Mouse (Mus musculus) forebrain, embryonic 10.5 days (tissue): ENCODE results near the gene Kcnq5. TPM values are rescaled to one million over a fixed set of nuclear protein-coding genes. Genes with fewer than 3 reads are reported as not detected.
"Not testable (repeated sequence)": the region's sequence is repeated elsewhere in the genome, so short reads cannot be mapped to it uniquely, and the experiment has no call there.

ENCODE experiments used
- DNase-seq: peaks from one replicate; pipeline ENCODE4 v3.0.0-alpha.2; 2017; ENCODE audit warnings: low spot score; ENCODE audit errors: extremely low spot score
- H3K27ac ChIP-seq: fragments of 300-500 bp; sonication (generic); 2 replicates; pipeline ENCODE4 v1.5.1; 2016; ENCODE audit warnings: mild to moderate bottlenecking
- H3K27me3 ChIP-seq: fragments of 300-500 bp; sonication (generic); 2 replicates; pipeline ENCODE4 v1.6.1; 2016; ENCODE audit warnings: mild to moderate bottlenecking; ENCODE audit not compliant: poor library complexity, severe bottlenecking
- H3K36me3 ChIP-seq: fragments of 300-500 bp; sonication (generic); replicated peaks from 2 replicates; pipeline ENCODE4 v1.6.1; 2016; ENCODE audit warnings: mild to moderate bottlenecking, moderate library complexity
- H3K4me1 ChIP-seq: fragments of 300-500 bp; sonication (generic); 2 replicates; pipeline ENCODE4 v1.6.1; 2016
- H3K4me3 ChIP-seq: fragments of 300-500 bp; sonication (generic); 2 replicates; pipeline ENCODE4 v1.5.1; 2016; ENCODE audit warnings: mild to moderate bottlenecking, moderate library complexity
- H3K9me3 ChIP-seq: fragments of 300-500 bp; sonication (generic); 2 replicates; pipeline ENCODE4 v1.6.1; 2016; ENCODE audit warnings: mild to moderate bottlenecking, moderate library complexity
- WGBS: fragments of 180-500 bp; shearing (Covaris S2); methylation state at CpG from one replicate; pipeline ENCODE4 v1.1.7; 2016; 5-methylcytosine and 5-hydroxymethylcytosine counted together
- polyA plus RNA-seq: library from polyadenylated mRNA; unstranded; fragments of >200 nt; fragmentation: Nextera tagmentation; extraction: Ambion mirVana; gene quantifications from 2 replicates; pipeline ENCODE4 v1.2.1, GENCODE M21; 2016

Gene Kcnq5
- polyA plus RNA-seq, 1 experiment from 2014 or later, result 0.47 TPM

DNA sequence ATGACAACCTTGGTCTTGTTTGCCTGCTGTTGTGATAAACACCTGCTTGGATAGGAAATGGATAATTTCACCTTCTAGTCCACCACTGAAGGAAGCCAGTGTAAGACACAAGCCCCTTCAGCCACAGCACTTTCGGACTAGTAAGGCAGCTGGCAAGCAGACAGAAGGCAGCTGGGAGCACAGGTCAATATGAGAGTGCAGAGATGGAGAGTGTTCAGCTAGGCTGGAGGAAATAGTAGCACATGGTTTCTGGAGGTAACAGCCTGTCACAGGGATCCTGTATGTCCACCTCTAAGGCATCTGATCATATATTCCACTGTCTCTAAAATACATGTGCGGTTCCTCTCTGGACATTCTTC, 549.6 kb downstream of the Kcnq5 start:
- 0 out of 2 replicates have a peak, but pooled peaks cover 3% of the 10 kb centered on the region for H3K4me1 ChIP-seq
- no peak overlapping the region for H3K4me3 ChIP-seq
- WGBS, result 83% methylated on average over 2 of the region's 2 CpGs
- no peak for DNase-seq
- no peaks in the 10 kb centered on the region for H3K27me3 ChIP-seq
- H3K9me3 ChIP-seq, result no peaks in the 10 kb centered on the region
- no peaks in the 10 kb centered on the region for H3K36me3 ChIP-seq
- H3K27ac ChIP-seq, result no peak overlapping the region

DNA sequence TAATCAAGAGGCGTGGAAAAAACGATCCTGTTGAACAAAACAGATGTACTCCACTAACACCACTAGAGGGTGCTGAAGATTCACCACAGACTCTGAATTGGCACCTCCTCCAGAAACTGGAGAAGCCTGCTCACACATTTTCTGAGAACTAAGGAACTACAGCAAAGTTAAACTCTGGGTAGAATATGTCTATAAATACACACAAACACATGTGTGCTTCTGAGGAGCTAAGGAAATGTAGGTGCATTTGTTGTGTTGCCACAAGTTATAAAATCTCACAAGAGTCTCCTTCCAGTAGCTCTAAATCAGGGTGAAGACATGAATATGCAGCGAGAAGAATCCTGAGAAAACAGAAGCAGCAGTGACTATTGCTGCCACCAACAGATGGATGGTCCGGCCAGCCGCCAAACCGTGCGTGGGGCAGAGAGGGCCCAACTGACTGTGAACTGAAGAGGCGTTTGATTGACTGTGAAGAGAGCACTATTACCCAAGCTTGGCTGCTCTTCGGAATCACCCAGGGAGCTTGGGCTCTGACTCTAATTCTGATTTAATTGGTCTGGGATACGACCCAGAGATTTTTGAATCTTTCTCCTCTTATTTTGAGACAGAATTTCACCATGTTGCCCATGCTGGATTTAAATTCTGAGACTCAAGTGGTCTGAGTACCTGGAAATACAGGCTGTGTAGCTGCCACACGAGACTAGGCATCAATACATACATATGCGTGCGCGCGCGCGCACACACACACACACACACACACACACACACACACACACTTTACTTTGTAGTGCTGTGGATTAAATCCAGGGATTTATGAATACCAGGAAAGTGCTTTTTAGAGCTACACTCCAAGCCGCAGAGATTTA, 550.2 kb downstream of the Kcnq5 start:
- no peaks in the 10 kb centered on the region for H3K27me3 ChIP-seq
- 0 out of 2 replicates have a peak, but pooled peaks cover 3% of the 10 kb centered on the region for H3K4me1 ChIP-seq
- no peaks in the 10 kb centered on the region for H3K36me3 ChIP-seq
- no peaks in the 10 kb centered on the region for H3K9me3 ChIP-seq
- DNase-seq, result peak; percentile 19
- no peak overlapping the region for H3K27ac ChIP-seq
- no peak overlapping the region for H3K4me3 ChIP-seq
- 68% methylated on average over 18 of the region's 18 CpGs for WGBS

DNA sequence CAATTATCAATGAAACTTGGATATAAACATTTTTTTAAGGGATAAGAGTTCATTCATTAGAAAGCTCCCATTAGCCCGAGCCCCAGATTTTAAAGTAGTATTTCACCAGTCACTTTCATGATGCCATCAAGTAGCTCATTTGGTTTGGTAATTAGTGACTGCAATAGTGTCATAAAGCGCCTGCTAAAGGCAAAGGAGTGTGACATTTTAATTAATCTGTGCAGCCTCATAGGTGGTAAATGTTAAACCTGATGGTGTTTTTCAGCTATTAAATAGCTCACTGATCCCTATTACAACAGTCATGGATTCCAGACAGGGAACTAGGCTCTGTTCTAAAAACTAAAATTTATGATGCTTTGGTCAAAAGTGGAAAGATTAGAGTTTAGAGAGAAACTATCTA, 554.5 kb downstream of the Kcnq5 start:
- H3K4me1 ChIP-seq, result 0 out of 2 replicates have a peak, but pooled peaks cover 3% of the 10 kb centered on the region
- 66% methylated on average over 2 of the region's 2 CpGs for WGBS
- no peaks in the 10 kb centered on the region for H3K27me3 ChIP-seq
- no peak overlapping the region for H3K27ac ChIP-seq
- no peaks in the 10 kb centered on the region for H3K9me3 ChIP-seq
- H3K4me3 ChIP-seq, result no peak overlapping the region
- H3K36me3 ChIP-seq, result no peaks in the 10 kb centered on the region
- no peak for DNase-seq

DNA sequence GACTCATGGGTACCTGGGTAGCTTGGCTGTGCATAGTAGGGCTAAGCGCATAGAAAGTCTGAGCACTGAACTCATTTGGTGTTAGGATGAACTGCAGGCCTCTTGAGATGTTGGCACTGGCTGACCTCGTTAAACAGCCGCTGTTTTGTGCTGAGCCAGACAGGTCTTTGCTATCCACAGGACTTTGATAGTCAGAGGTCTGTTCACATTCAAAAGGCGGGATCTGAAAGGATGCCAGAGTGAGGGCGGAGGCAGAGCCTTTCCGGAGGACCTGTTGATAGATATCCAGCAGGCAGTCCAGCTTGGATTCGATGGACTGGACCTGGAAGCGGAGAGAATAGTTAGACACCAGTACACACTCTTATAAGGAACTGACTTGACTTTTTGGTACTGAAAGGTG, 558.9 kb downstream of the Kcnq5 start:
- no peaks in the 10 kb centered on the region for H3K36me3 ChIP-seq
- 86% methylated on average over 8 of the region's 8 CpGs for WGBS
- no peak overlapping the region for H3K4me3 ChIP-seq
- no peak for DNase-seq
- H3K4me1 ChIP-seq, result no peaks in the 10 kb centered on the region
- no peak overlapping the region for H3K27ac ChIP-seq
- no peaks in the 10 kb centered on the region for H3K27me3 ChIP-seq
- no peaks in the 10 kb centered on the region for H3K9me3 ChIP-seq

DNA sequence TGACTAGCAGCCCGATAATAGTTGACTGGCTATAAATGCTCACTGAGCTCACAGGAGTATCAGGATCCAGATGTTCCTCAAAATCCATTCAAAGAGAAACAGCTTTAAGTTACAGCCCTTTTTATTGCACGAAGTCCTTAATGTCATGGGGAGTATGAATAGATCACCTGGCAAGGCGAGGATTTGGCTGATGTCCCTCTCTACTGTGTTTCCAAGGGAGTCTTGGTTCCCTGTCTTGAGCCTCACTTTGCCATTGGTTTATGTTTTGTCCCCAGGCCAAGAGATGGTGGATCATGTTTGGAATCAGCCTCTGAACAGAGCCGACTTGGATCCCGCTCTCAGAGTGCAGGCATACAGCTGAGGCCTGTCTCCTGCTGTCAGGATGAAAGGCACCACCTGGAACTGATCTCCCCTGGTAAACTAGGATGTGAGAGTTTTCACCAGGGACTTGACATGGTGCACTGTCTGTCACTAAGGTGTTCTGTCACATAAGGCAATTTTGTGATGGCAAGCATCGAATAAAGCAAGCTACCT, 570.5 kb downstream of the Kcnq5 start:
- H3K27me3 ChIP-seq, result no peaks in the 10 kb centered on the region
- no peaks in the 10 kb centered on the region for H3K4me1 ChIP-seq
- H3K9me3 ChIP-seq, result no peaks in the 10 kb centered on the region
- H3K36me3 ChIP-seq, result no peaks in the 10 kb centered on the region
- no peak for DNase-seq
- no peak overlapping the region for H3K27ac ChIP-seq
- 83% methylated on average over 6 of the region's 6 CpGs for WGBS
- no peak overlapping the region for H3K4me3 ChIP-seq

DNA sequence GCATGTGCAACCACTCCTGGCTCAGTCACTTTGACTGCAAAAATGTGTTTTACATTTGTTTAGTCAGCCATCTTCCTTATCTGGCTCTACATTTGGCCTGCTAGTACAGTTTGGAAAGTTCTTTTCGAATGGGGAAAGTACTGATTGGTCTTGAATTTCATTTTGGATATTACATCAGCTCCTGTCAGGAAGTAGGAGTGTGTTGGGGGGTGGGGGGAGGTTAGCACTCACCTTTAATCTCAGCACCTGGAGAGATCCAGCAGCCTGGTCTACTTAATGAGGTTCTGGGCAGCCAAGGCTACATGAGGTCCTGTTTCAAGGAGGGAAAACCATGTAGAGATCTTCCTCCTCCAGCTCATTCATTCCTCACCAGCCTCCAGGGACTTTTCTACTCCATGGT, 578.5 kb downstream of the Kcnq5 start, which contains the start of gene Khdc1b:
Gene Khdc1b (plus strand): TSS at position 301 of the 400 bp plus-strand sequence.
- no peak for DNase-seq
- Histone ChIP-seq H3K27ac (no peak within 1 kb of the TSS), H3K9me3 (peaks cover 10% of the 10 kb centered on the region; the same call in 1 of the 2 replicates), H3K27me3 (no peaks in the 10 kb centered on the region), H3K4me3 (no peak within 1 kb of the TSS), H3K4me1 (no peaks in the 10 kb centered on the region), H3K36me3 (no peaks in the 10 kb centered on the region)
- WGBS, result 97% methylated on average over 1 of the region's 1 CpGs

DNA sequence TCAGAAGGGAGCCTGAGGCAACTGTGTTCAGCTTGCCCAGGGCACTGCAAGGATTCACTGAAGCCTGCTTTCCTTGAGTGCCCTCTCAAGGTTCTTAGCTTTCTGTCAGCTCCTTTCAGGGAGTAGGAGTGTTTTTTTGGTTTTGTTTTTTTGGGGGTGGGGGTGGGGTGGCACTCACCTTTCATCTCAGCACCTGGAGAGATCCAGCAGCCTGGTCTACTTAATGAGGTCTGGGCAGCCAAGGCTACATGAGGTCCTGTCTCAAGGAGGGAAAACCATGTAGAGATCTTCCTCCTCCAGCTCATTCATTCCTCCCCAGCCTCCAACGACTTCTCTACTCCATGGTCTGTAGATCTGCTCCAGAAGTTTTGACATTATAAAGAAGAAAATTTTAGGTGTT, 593.7 kb downstream of the Kcnq5 start, which contains the start of gene Khdc1c:
Gene Khdc1c (plus strand): TSS at position 301 of the 400 bp plus-strand sequence.
- not testable (repeated sequence) for H3K27ac ChIP-seq, DNase-seq, H3K9me3 ChIP-seq, H3K4me3 ChIP-seq, H3K27me3 ChIP-seq, H3K36me3 ChIP-seq, H3K4me1 ChIP-seq
- WGBS, result 81% methylated on average over 1 of the region's 1 CpGs

DNA sequence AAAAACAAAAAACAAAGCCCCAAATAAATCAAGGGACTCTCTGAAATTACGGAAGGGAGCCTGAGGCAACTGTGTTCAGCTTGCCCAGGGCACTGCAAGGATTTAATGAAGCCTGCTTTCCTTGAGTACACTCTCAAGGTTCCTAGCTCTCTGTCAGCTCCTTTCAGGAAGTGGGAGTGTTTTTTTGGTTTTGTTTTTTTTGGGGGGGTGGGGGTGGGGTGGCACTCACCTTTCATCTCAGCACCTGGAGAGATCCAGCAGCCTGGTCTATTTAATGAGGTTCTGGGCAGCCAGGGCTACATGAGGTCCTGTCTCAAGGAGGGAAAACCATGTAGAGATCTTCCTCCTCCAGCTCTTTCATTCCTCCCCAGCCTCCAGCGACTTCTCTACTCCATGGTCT, 612.4 kb downstream of the Kcnq5 start, which contains the start of gene Khdc1a:
Gene Khdc1a (plus strand): TSS at position 301 of the 400 bp plus-strand sequence.
- Histone ChIP-seq H3K9me3 (no peaks in the 10 kb centered on the region), H3K4me1 (no peaks in the 10 kb centered on the region), H3K27ac (no peak within 1 kb of the TSS), H3K36me3 (no peaks in the 10 kb centered on the region), H3K4me3 (no peak within 1 kb of the TSS), H3K27me3 (no peaks in the 10 kb centered on the region)
- DNase-seq, result no peak
- WGBS, result 87% methylated on average over 2 of the region's 2 CpGs
